Mouse (Mus musculus) lung, adult 2 months (tissue): ENCODE data around the gene Prph. TPM values are rescaled to one million over a fixed set of nuclear protein-coding genes. Genes with fewer than 3 reads are reported as not detected.
"Not testable (repeated sequence)": the region's sequence is repeated elsewhere in the genome, so short reads cannot be mapped to it uniquely, and the experiment has no call there.

Source experiments
- DNase-seq: peaks from one replicate; pipeline ENCODE4 v3.0.0; 2022
- H3K4me1 ChIP-seq: fragments of 200-500 bp; 2 replicates; pipeline ENCODE4 v1.6.1; 2011; ENCODE audit warnings: low read length; ENCODE audit not compliant: control insufficient read depth, insufficient read depth
- H3K4me3 ChIP-seq: fragments of 200-500 bp; replicated peaks from 2 replicates; pipeline ENCODE3; 2011; ENCODE audit warnings: low read depth, mild to moderate bottlenecking, control low read depth, low read length; ENCODE audit errors: extremely low read depth
- CTCF ChIP-seq: fragments of 200-500 bp; IDR thresholded peaks from 2 replicates; pipeline ENCODE4 v1.5.1; 2011; ENCODE audit warnings: mild to moderate bottlenecking, low read length, control low read depth; ENCODE audit not compliant: insufficient read depth
- POLR2A ChIP-seq: fragments of 200-500 bp; IDR thresholded peaks from 2 replicates; pipeline ENCODE4 v1.6.1; 2011; ENCODE audit warnings: low read depth, mild to moderate bottlenecking, control low read depth, low read length, borderline replicate concordance; ENCODE audit errors: extremely low read depth
- WGBS: fragments of 180-500 bp; shearing (Covaris S2); methylation state at CpG from one replicate; pipeline ENCODE4 v1.1.7; 2018; 5-methylcytosine and 5-hydroxymethylcytosine counted together
- polyA plus RNA-seq: library from polyadenylated mRNA; depleted of rRNA; stranded (reverse); fragments of >200 nt; gene quantifications from 2 replicates; pipeline ENCODE4 v1.2.3, GENCODE M21; 2012

Gene Prph
- polyA plus RNA-seq, 1 experiment, result 1.0 TPM

DNA sequence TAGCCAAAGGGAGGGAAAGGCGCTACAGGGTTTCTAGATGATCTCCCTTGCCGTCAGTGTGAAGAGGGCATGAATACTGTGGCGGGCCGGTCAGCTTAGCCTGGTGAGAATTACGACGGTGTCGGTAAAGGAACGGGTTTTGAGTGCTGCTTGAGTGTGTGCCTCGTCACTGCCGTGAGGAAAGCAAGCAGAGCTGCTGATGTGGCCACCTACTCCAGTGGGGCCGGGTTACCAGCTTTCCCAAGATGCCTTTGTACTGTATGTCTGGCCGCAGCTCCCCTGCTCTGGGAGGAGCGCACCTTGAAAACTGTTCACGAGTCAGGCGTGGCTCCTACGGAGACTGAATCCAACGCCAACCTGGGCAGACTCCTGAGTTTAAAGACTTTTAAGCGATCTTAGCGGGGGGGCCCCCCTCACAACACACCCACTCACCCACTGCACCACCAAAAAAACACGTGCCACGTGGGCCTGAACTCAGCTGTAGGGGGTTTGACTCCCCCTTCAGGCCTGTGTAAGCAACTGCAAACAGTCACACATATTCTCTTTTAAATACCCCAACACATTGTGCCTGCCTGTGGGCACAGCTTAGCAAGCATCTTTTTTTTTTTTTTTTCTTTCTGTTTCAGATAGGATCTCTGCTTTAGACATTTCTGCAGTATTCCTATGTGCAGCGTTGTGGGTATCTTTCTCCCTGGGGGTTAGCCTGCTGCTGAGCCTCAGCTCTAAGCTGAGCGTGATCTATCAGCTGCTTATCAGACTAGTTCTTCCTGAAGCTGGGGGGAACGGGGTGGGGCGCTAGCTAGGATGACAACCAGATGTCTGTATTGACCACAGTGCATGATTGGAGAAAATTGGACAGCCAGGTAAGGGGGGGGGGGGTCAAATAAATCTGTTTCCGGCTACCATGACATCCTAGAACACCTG, 14.7 kb upstream of the Prph start:
- TF ChIP-seq POLR2A (no peak), CTCF (peak; percentile 28; the same call in 1 of the 2 replicates)
- no peak for DNase-seq
- no peak overlapping the region for H3K4me3 ChIP-seq
- H3K4me1 ChIP-seq, result peaks cover 2% of the 10 kb centered on the region; the same call in 1 of the 2 replicates
- 53% methylated on average over 26 of the region's 26 CpGs for WGBS

DNA sequence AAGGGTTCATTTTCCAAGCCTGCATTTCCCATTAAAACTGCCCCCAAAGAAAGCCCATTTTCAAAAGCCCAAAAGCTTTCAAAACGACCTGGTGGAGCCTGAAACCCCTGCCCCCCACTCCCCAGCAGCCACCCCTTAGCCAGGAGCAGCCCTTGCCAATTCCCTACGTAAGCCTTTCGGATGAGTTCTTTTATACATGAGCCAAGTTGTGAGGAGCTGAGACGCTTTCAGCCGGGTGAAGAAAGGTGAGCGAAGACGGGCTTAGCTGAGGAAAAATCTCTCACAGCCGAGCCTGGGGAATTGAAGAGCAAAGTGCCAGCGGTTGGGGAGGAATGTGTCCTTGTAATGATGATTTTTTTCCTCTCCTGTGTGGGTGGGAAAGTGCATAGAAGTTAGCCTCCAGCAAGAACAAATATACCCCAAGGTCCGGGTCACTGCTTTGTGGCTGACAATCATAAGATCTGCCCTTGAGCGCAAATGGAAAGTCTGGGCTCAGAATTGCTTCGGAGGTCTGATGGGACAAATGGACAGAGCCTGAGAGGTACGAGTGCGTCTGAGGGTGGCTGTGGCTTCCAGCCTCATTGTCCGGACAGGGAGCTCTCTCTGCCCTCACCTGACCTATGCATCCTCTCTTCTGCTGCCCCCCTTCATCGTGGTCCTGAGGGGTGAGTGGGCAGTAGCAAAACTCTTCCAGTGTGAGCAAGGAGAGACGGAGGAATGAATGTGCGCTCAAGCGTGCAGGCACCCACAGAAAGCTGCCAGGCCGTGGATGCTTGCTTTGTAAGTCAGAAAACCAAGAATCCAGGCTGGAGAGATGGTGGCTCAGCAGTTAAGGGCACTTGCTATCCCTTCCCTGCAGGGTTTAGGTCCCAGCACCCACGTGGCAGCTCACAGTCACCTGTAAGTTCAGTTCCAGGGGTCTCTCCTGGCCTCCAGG, 13.8 kb upstream of the Prph start:
- H3K4me3 ChIP-seq, result no peak overlapping the region
- no peak for TF ChIP-seq CTCF
- TF ChIP-seq POLR2A, result no peak
- H3K4me1 ChIP-seq, result peaks cover 2% of the 10 kb centered on the region; the same call in 1 of the 2 replicates
- no peak for DNase-seq
- WGBS, result 60% methylated on average over 21 of the region's 21 CpGs

GRCm38 (mm10) chr15:99042334-99042733, 12.6 kb upstream of the Prph start:
- H3K4me1 ChIP-seq, result no peaks in the 10 kb centered on the region
- DNase-seq, result no peak
- H3K4me3 ChIP-seq, result no peak overlapping the region
- WGBS, result 79% methylated on average over 5 of the region's 5 CpGs
- TF ChIP-seq CTCF (no peak), POLR2A (no peak)

DNA sequence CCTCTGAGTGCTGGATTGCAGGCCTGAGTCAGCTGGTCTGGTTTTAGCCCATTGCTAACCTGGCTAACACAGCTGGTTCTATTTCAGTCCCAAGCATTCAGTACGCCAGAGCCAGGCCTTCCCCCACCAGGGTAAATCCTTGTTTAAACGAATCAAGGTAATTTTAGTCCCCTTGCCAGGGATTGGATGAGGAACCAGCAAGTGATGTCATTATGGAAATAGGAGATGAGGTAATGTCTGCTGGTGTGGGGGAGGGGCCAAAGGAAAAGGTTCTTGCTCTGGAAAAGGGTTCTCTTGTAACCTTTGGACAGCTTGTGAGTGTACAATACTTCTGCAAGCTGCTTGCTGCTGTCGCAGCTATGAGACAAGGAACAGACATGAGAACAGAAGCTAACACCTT, 10.1 kb upstream of the Prph start:
- WGBS, result 46% methylated on average over 3 of the region's 3 CpGs
- no peak for TF ChIP-seq POLR2A
- no peak for TF ChIP-seq CTCF
- Histone ChIP-seq H3K4me1 (no peaks in the 10 kb centered on the region), H3K4me3 (no peak overlapping the region)
- no peak for DNase-seq

GRCm38 (mm10) chr15:99045734-99046133, 9.2 kb upstream of the Prph start:
- 77% methylated on average over 6 of the region's 6 CpGs for WGBS
- DNase-seq, result not testable (repeated sequence)

DNA sequence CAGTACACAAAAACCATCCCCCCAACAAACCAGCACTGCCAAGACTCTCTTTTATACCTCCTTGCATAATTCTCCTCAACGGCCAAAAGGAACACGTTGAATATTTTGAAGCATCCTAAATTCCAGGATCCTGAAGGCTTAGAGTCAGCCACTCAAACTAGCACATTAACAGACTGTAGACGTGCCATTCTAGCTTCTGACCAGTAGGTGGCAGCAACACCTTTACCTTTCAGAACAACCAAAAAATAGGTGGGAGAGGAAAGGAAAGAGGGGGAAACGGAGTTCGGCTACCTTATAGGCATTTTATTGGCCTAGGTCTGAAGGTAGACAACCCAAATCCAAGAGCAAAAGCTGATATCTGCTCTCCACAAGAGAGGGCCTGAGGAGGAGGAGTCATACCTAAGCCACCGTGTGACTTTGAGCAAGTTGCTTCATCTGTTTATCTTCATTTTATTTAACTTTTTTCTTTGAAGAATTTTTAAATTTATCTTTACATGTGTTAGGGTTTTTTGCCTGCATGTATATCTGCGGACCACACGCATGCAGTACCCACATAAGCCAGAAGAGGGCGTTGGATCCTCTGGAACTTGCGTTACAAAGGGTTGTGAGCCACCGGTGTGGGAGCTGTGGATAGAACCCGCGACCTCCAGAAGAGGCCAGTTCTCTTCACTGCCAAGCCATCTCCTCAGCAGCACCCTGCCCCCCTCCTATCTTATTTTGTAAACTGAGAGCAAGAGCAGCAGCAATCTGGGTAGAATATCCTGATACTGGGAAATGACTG, 5.3 kb upstream of the Prph start:
- no peaks in the 10 kb centered on the region for H3K4me1 ChIP-seq
- TF ChIP-seq CTCF (peak; percentile 60), POLR2A (no peak)
- WGBS, result 29% methylated on average over 13 of the region's 13 CpGs
- peak; percentile 45 for DNase-seq
- H3K4me3 ChIP-seq, result no peak overlapping the region

More at GRCm38 (mm10) chr15:99045734-99046133, 9.2 kb upstream of the Prph start:
- not testable (repeated sequence) for H3K4me3 ChIP-seq, H3K4me1 ChIP-seq

GRCm38 (mm10) chr15:99053373-99053772, 1.6 kb upstream of the Prph start:
- Histone ChIP-seq H3K4me1 (peaks cover 12% of the 10 kb centered on the region; the same call in 1 of the 2 replicates), H3K4me3 (no peak overlapping the region)
- DNase-seq, result no peak
- TF ChIP-seq CTCF (no peak), POLR2A (no peak)
- 35% methylated on average over 9 of the region's 9 CpGs for WGBS

DNA sequence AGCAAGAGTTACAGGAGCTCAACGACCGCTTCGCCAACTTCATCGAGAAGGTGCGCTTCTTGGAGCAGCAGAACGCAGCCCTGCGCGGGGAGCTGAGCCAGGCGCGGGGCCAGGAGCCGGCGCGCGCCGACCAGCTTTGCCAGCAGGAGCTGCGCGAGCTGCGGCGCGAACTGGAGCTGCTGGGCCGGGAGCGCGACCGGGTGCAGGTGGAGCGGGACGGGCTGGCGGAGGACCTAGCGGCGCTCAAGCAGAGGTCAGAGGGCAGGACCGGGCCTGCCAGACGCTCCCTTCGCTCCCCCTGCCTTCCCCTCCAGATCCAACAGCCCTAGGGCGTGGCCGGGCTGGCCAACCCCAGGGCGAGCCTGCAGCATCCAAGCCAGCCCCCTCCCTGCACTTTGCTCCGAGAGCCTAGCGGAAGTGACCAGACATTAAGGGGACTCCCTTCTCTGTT, 562 bp downstream of the Prph start:
- DNase-seq, result no peak
- under 1% methylated on average over 37 of the region's 37 CpGs for WGBS
- no peak for TF ChIP-seq CTCF
- TF ChIP-seq POLR2A, result no peak
- Histone ChIP-seq H3K4me3 (no peak overlapping the region), H3K4me1 (peaks cover 12% of the 10 kb centered on the region; the same call in 1 of the 2 replicates)

DNA sequence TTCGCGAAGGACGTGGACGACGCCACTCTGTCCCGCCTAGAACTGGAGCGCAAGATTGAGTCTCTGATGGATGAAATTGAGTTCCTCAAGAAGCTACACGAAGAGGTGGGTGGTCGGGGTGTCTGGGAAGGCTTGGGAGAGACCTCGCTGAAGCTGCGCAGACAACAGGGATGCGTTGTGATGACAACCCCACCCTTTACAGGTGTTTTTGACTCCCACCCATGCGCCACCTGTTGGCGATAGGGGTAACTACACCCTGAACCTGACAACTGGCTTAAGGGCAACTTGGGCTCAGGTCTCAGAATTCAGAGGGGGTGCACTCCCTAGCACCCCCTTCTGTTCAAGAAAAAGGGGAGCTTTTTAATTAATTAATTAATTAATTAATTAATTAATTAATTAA, 1.4 kb downstream of the Prph start:
- TF ChIP-seq CTCF, result peak; percentile 66
- TF ChIP-seq POLR2A, result no peak
- peak; percentile 39 for DNase-seq
- 15% methylated on average over 14 of the region's 14 CpGs for WGBS
- peaks cover 12% of the 10 kb centered on the region; the same call in 1 of the 2 replicates for H3K4me1 ChIP-seq
- H3K4me3 ChIP-seq, result no peak overlapping the region
